Mouse (Mus musculus): ENCODE data around the gene Lin28a. TPM values are rescaled to one million over a fixed set of nuclear protein-coding genes. Genes with fewer than 3 reads are reported as not detected.
A peak's percentile ranks its signal among the peaks of the same experiment; 100 is the strongest.
"Not testable (repeated sequence)": the region's sequence is repeated elsewhere in the genome, so short reads cannot be mapped to it uniquely, and the experiment has no call there.

Gene Lin28a
- polyA plus RNA-seq, 2 experiments, result 0.28 to 0.95 TPM

DNA sequence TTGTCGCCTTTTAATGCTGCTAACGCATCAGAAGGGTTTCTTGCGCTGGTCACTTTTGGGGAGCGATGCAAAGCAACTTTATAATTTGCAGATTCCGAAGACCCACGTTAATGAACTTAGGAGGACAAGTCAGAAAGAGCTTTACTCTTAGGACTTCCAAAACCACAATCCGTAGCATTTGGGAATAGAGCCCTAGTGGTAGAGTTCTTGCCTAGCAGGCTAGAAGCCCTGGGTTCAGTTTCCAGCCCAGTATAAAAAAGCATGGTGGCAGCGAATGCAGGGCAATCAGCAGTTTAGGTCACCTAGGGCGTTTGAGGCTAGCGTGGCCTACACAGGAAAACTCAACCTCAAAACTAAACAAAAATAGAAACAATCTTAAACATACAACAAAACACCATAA lies 16.9 kb downstream of the Lin28a start:
- Histone ChIP-seq H3K36me3 (replicated peaks; ENCODE audit: control insufficient read depth, insufficient read depth, low read depth) (no peaks in the 10 kb centered on the region; the same call in 1 of the 2 replicates), H3K9ac (replicated peaks) (no peak overlapping the region), H3K27me3 (ENCODE audit: control insufficient read depth, insufficient read depth, low read length) (no peaks in the 10 kb centered on the region), H3K4me3 (ENCODE audit: insufficient read depth in 1 of 2, low read depth in 2 of 2, low read length in 2 of 2) (no peak overlapping the region), H3K4me2 (ENCODE audit: low read depth) (peak overlapping the region; percentile 82), H3K4me1 (replicated peaks; ENCODE audit: control insufficient read depth in 2 of 2, insufficient read depth in 2 of 2, low read length in 1 of 2) (peaks cover 6 to 7% of the 10 kb centered on the region in 2 experiments; a peak in 3 of 4 replicates), H3K9me3 (ENCODE audit: control insufficient read depth, low read length) (no peaks in the 10 kb centered on the region), H3K27ac (no peak overlapping the region)
- DNase-seq (ENCODE audit: low read depth in 3 of 3, low spot score in 3 of 3), result no peak
- ATAC-seq (ENCODE audit: insufficient read depth), result no peak
- 64% methylated on average over 10 of the region's 10 CpGs for WGBS (ENCODE audit: insufficient replicate concordance)
- no peak for TF ChIP-seq CTCF (IDR thresholded peaks at IDR 0.05; ENCODE audit: low read depth)
- TF ChIP-seq EP300 (IDR thresholded peaks at IDR 0.05; ENCODE audit: low read depth), result no peak

DNA sequence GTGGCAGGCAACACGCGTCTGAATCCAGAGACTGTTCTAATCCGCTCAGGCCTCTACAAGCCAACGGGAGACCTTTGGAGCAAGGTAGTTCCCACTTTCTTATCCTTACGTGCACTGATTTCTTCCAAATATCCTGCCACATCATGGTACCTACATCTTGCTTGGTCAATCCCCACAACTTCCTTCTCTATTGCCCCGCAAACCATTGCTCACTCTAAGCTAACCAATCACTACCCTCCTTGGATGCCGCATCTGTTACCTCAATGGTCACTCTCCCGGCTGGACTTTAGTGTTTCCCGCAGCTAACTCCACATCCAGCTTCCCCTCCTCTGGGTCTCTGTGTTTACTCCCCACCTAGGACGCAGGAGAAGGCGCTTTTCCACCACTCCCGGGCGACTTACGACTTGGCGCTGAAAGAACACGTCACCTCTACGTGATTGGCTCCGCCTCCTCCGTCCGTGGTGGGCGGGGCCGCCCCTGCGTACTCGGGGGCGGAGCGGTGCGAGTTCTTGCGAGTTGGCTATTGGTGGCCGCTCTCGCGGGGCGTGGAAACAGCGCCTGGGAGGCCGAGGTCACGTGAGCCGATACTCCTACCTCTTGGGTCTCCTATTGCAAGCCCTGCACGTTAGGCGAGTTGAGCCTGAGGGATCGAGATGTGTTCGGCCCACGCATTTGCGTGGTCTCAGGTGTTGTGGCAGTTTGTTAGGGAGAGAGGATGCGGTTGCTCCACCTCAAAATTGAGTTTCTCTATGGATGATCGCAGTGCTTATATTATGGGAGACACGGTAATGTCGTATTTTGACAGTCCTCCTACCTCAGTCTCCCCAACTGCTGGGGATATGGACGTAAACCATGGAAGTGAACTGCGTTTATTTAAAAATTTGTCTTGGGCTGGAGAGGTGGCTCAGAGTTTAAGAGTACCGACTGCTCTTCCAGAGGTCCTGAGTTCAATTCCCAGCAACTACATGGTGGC lies 17.9 kb downstream of the Lin28a start, which contains the start of gene Dhdds:
Dhdds (minus strand) TSS at position 453 of the 973 bp plus-strand sequence.
- Histone ChIP-seq H3K4me3 (ENCODE audit: insufficient read depth in 1 of 2, low read depth in 2 of 2, low read length in 2 of 2) (peak within 1 kb of the TSS; percentile 90 to 96), H3K9ac (replicated peaks) (peak within 1 kb of the TSS; percentile 88), H3K4me1 (replicated peaks; ENCODE audit: control insufficient read depth in 2 of 2, insufficient read depth in 2 of 2, low read length in 1 of 2) (peaks cover 6 to 7% of the 10 kb centered on the region in 2 experiments; a peak in 3 of 4 replicates), H3K9me3 (ENCODE audit: control insufficient read depth, low read length) (no peaks in the 10 kb centered on the region), H3K4me2 (ENCODE audit: low read depth) (peak within 1 kb of the TSS; percentile 82), H3K27me3 (ENCODE audit: control insufficient read depth, insufficient read depth, low read length) (no peaks in the 10 kb centered on the region), H3K36me3 (replicated peaks; ENCODE audit: control insufficient read depth, insufficient read depth, low read depth) (peaks cover 4% of the 10 kb centered on the region; the same call in 1 of the 2 replicates), H3K27ac (peak within 1 kb of the TSS; percentile 38)
- 1% methylated on average over 49 of the region's 49 CpGs for WGBS (ENCODE audit: insufficient replicate concordance)
- DNase-seq (ENCODE audit: low read depth in 3 of 3, low spot score in 3 of 3) (peak; percentile 94 to 97 (median 96)), ATAC-seq (ENCODE audit: insufficient read depth) (peak; percentile 96)
- no peak for TF ChIP-seq CTCF (IDR thresholded peaks at IDR 0.05; ENCODE audit: low read depth)

GRCm38 (mm10) chr4:133994697-133995096 lies 23.9 kb downstream of the Lin28a start:
- WGBS (ENCODE audit: insufficient replicate concordance), result 74% methylated on average over 8 of the region's 8 CpGs
- no peak for DNase-seq (ENCODE audit: low read depth in 3 of 3, low spot score in 3 of 3)
- ATAC-seq (ENCODE audit: insufficient read depth), result no peak
- H3K27ac ChIP-seq, result no peak overlapping the region
- H3K4me3 ChIP-seq (ENCODE audit: insufficient read depth in 1 of 2, low read depth in 2 of 2, low read length in 2 of 2), result no peak overlapping the region
- H3K9ac ChIP-seq (replicated peaks), result no peak overlapping the region
- H3K27me3 ChIP-seq (ENCODE audit: control insufficient read depth, insufficient read depth, low read length), result no peaks in the 10 kb centered on the region
- no peak for TF ChIP-seq CTCF (IDR thresholded peaks at IDR 0.05; ENCODE audit: low read depth)
- no peak for TF ChIP-seq EP300 (IDR thresholded peaks at IDR 0.05; ENCODE audit: low read depth)
- H3K4me2 ChIP-seq (ENCODE audit: low read depth), result no peak overlapping the region
- H3K9me3 ChIP-seq (ENCODE audit: control insufficient read depth, low read length), result no peaks in the 10 kb centered on the region
- peaks cover 16% of the 10 kb centered on the region for H3K36me3 ChIP-seq (replicated peaks; ENCODE audit: control insufficient read depth, insufficient read depth, low read depth)
- peaks cover 2% of the 10 kb centered on the region in 2 experiments; a peak in 2 of 4 replicates for H3K4me1 ChIP-seq (replicated peaks; ENCODE audit: control insufficient read depth in 2 of 2, insufficient read depth in 2 of 2, low read length in 1 of 2)

DNA sequence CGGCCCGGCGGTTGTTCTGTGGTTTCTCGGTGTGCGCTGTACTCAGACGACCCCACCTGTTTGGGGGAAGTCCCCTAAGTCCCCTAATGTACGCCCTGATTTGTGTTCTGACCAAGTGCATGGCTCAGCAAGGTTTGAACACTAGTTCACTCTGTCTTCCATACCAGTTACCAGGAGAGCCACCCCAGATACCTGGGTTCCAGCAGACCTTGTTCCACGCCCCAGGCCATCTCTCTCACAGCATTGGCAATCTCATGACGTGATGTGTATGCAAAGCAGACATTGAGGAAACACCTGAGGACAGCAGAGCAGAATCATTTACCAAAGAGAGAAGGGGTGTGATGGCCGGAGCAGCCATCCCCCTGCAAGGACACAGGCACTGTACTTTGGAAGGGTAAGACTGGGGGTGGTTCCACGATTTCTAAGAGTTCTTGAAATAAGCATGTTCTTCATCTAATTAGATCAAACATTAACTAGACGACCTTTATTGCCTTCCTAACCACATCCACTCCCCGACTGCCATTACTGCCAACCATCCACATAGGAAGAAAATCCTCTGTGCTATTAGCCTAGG lies 27.5 kb downstream of the Lin28a start:
- ATAC-seq (ENCODE audit: insufficient read depth), result no peak
- Histone ChIP-seq H3K36me3 (replicated peaks; ENCODE audit: control insufficient read depth, insufficient read depth, low read depth) (peaks cover 16% of the 10 kb centered on the region), H3K9me3 (ENCODE audit: control insufficient read depth, low read length) (no peaks in the 10 kb centered on the region), H3K4me3 (ENCODE audit: insufficient read depth in 1 of 2, low read depth in 2 of 2, low read length in 2 of 2) (no peak overlapping the region), H3K27me3 (ENCODE audit: control insufficient read depth, insufficient read depth, low read length) (no peaks in the 10 kb centered on the region), H3K9ac (replicated peaks) (no peak overlapping the region), H3K4me2 (ENCODE audit: low read depth) (no peak overlapping the region), H3K27ac (no peak overlapping the region), H3K4me1 (replicated peaks; ENCODE audit: control insufficient read depth in 2 of 2, insufficient read depth in 2 of 2, low read length in 1 of 2) (no peaks in the 10 kb centered on the region)
- no peak for DNase-seq (ENCODE audit: low read depth in 3 of 3, low spot score in 3 of 3)
- TF ChIP-seq CTCF (IDR thresholded peaks at IDR 0.05; ENCODE audit: low read depth), result no peak
- TF ChIP-seq EP300 (IDR thresholded peaks at IDR 0.05; ENCODE audit: low read depth), result no peak
- whole genome bisulfite sequencing (ENCODE audit: insufficient replicate concordance), result 78% methylated on average over 13 of the region's 13 CpGs

DNA sequence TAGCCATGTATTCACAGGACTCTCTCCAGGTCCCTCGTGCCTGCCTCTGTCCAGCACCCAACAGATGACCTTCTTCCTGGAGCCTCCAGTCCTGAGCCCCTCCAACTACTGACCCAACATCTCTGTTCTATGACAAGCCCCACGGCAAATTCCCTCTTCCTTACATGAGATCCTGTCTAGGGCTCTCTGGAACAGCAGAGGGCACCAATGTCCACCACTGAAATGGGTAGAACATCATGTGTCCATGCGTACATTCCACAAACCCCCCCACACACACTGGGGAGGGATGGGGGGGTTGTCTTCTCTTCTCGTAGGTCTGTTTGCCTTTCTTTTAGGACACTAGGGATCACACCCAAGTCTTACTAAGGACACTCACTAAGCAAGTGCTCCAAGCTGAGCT lies 28.6 kb downstream of the Lin28a start:
- ATAC-seq (ENCODE audit: insufficient read depth) (no peak), DNase-seq (ENCODE audit: low read depth in 3 of 3, low spot score in 3 of 3) (no peak)
- 63% methylated on average over 4 of the region's 4 CpGs for WGBS (ENCODE audit: insufficient replicate concordance)
- TF ChIP-seq EP300 (IDR thresholded peaks at IDR 0.05; ENCODE audit: low read depth) (no peak), CTCF (IDR thresholded peaks at IDR 0.05; ENCODE audit: low read depth) (peak; percentile 5; the same call in 1 of the 2 replicates)
- Histone ChIP-seq H3K27ac (no peak overlapping the region), H3K9ac (replicated peaks) (no peak overlapping the region), H3K36me3 (replicated peaks; ENCODE audit: control insufficient read depth, insufficient read depth, low read depth) (peaks cover 15% of the 10 kb centered on the region), H3K4me1 (replicated peaks; ENCODE audit: control insufficient read depth in 2 of 2, insufficient read depth in 2 of 2, low read length in 1 of 2) (no peaks in the 10 kb centered on the region), H3K4me3 (ENCODE audit: insufficient read depth in 1 of 2, low read depth in 2 of 2, low read length in 2 of 2) (no peak overlapping the region), H3K9me3 (ENCODE audit: control insufficient read depth, low read length) (no peaks in the 10 kb centered on the region), H3K4me2 (ENCODE audit: low read depth) (no peak overlapping the region), H3K27me3 (ENCODE audit: control insufficient read depth, insufficient read depth, low read length) (no peaks in the 10 kb centered on the region)

DNA sequence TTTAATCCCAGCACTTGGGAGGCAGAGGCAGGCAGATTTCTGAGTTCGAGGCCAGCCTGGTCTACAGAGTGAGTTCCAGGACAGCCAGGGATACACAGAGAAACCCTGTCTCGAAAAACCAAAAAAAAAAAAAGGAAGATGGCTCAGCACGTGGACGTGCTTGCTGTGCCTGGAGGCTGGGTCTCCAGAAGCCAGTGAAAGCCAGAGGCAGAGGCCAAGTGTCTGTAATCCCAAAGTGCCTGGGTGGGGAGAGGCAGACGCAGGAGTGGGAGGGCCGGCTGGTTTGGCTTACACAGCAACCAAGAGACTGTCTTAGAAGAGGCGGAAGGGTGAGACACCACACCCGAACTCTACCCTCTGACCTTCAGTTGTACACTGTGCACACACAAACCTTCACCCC lies 30.4 kb downstream of the Lin28a start:
- H3K4me1 ChIP-seq (replicated peaks; ENCODE audit: control insufficient read depth in 2 of 2, insufficient read depth in 2 of 2, low read length in 1 of 2); H3K9ac ChIP-seq (replicated peaks); H3K27me3 ChIP-seq (ENCODE audit: control insufficient read depth, insufficient read depth, low read length); H3K27ac ChIP-seq; ATAC-seq (ENCODE audit: insufficient read depth); H3K9me3 ChIP-seq (ENCODE audit: control insufficient read depth, low read length); H3K4me3 ChIP-seq (ENCODE audit: insufficient read depth in 1 of 2, low read depth in 2 of 2, low read length in 2 of 2); H3K4me2 ChIP-seq (ENCODE audit: low read depth); DNase-seq (ENCODE audit: low read depth in 3 of 3, low spot score in 3 of 3): not testable (repeated sequence)
- peaks cover 15% of the 10 kb centered on the region for H3K36me3 ChIP-seq (replicated peaks; ENCODE audit: control insufficient read depth, insufficient read depth, low read depth)
- WGBS (ENCODE audit: insufficient replicate concordance), result 77% methylated on average over 7 of the region's 8 CpGs
